Mouse (Mus musculus) limb, embryonic 15.5 days (tissue): ENCODE measurements at regions not wholly inside any gene's neighbourhood (a gene's known extent, or its start where the extent isn't known, plus 50 kb on each side); places are given as distances from the start of the nearest gene placed in this dataset.

ENCODE experiments used
- ATAC-seq: fragments of 200-750 bp; cut with Nextera tagmentation; 2 replicates; pipeline ENCODE4 v1.8.0; 2017; ENCODE audit warnings: low read depth, moderate TSS enrichment; ENCODE audit not compliant: insufficient number of reproducible peaks, low FRiP score, low TSS enrichment
- H3K27ac ChIP-seq: fragments of 300-500 bp; sonication (generic); 2 replicates; pipeline ENCODE4 v1.5.1; 2015; ENCODE audit warnings: moderate library complexity, mild to moderate bottlenecking, inconsistent platforms
- H3K27me3 ChIP-seq: fragments of 300-500 bp; sonication (generic); 2 replicates; pipeline ENCODE4 v1.6.1; 2015; ENCODE audit warnings: inconsistent platforms
- H3K36me3 ChIP-seq: fragments of 300-500 bp; sonication (generic); 2 replicates; pipeline ENCODE4 v1.6.1; 2015; ENCODE audit warnings: inconsistent platforms
- H3K4me1 ChIP-seq: fragments of 300-500 bp; sonication (generic); 2 replicates; pipeline ENCODE4 v1.6.1; 2015; ENCODE audit warnings: inconsistent platforms
- H3K4me2 ChIP-seq: fragments of 300-500 bp; sonication (generic); 2 replicates; pipeline ENCODE4 v1.6.1; 2015; ENCODE audit warnings: mild to moderate bottlenecking, inconsistent platforms
- H3K4me3 ChIP-seq: fragments of 300-500 bp; sonication (generic); 2 replicates; pipeline ENCODE4 v1.5.1; 2015; ENCODE audit warnings: mild to moderate bottlenecking, inconsistent platforms
- H3K9ac ChIP-seq: fragments of 300-500 bp; sonication (generic); 2 replicates; pipeline ENCODE4 v1.6.1; 2015; ENCODE audit warnings: inconsistent platforms
- H3K9me3 ChIP-seq: fragments of 300-500 bp; sonication (generic); 2 replicates; pipeline ENCODE4 v1.6.1; 2016; ENCODE audit warnings: inconsistent platforms
- WGBS: fragments of 180-500 bp; shearing (Covaris S2); methylation state at CpG from one replicate; pipeline ENCODE4 v1.1.7; 2015; 5-methylcytosine and 5-hydroxymethylcytosine counted together

GRCm38 (mm10) chr7:129832830-129833229 lies 241.2 kb downstream of the Wdr11 start:
- Histone ChIP-seq H3K4me2 (no peak overlapping the region), H3K27ac (no peak overlapping the region), H3K4me1 (0 out of 2 replicates have a peak, but pooled peaks cover 3% of the 10 kb centered on the region), H3K27me3 (no peaks in the 10 kb centered on the region), H3K9ac (no peak overlapping the region), H3K36me3 (no peaks in the 10 kb centered on the region), H3K9me3 (no peaks in the 10 kb centered on the region), H3K4me3 (no peak overlapping the region)
- 81% methylated on average over 8 of the region's 8 CpGs for WGBS
- no peak for ATAC-seq

- H3K4me3 ChIP-seq = no peak overlapping the region
- no peak overlapping the region for H3K4me2 ChIP-seq
- 63% methylated on average over 10 of the region's 10 CpGs for WGBS
- ATAC-seq = no peak
- no peaks in the 10 kb centered on the region for H3K9me3 ChIP-seq
- H3K27ac ChIP-seq = no peak overlapping the region
- no peaks in the 10 kb centered on the region for H3K27me3 ChIP-seq
- H3K9ac ChIP-seq = no peak overlapping the region
- H3K4me1 ChIP-seq = 0 out of 2 replicates have a peak, but pooled peaks cover 7% of the 10 kb centered on the region
- no peaks in the 10 kb centered on the region for H3K36me3 ChIP-seq
Observed at GRCm38 (mm10) chr7:129842303-129843122, 250.8 kb downstream of the Wdr11 start.

GRCm38 (mm10) chr7:129847136-129847535 lies 255.5 kb downstream of the Wdr11 start:
- WGBS = 44% methylated on average over 5 of the region's 5 CpGs
- H3K4me2 ChIP-seq = no peak overlapping the region
- no peak overlapping the region for H3K9ac ChIP-seq
- no peaks in the 10 kb centered on the region for H3K36me3 ChIP-seq
- peak overlapping the region; percentile 57; the same call in 1 of the 2 replicates for H3K27ac ChIP-seq
- no peaks in the 10 kb centered on the region for H3K27me3 ChIP-seq
- H3K4me1 ChIP-seq = 0 out of 2 replicates have a peak, but pooled peaks cover 7% of the 10 kb centered on the region
- peak; percentile 71 for ATAC-seq
- no peak overlapping the region for H3K4me3 ChIP-seq
- H3K9me3 ChIP-seq = no peaks in the 10 kb centered on the region

DNA sequence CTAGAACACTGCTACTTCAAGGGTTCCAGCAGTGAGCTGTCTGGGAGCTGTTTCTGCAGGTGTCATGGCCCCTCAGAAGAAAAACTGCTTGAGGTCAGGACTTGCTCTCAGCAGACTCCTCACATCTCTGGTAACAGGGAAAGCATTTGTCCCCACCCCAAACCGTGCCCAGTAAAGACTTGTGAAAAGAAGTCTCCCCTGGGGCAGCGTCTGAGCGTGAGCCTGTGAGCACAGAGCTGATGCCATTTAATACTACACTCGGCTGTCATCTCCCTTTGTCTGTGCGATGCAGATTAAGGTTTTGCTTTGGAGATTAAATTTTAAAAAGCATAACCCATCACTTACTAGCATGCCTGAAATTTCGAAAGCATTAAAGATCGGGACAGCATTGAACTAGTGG lies 261.9 kb downstream of the Wdr11 start:
- Histone ChIP-seq H3K36me3 (no peaks in the 10 kb centered on the region), H3K4me2 (no peak overlapping the region), H3K27ac (peak overlapping the region; percentile 13; the same call in 1 of the 2 replicates), H3K4me1 (no peaks in the 10 kb centered on the region), H3K9me3 (no peaks in the 10 kb centered on the region), H3K4me3 (no peak overlapping the region), H3K9ac (no peak overlapping the region), H3K27me3 (no peaks in the 10 kb centered on the region)
- WGBS = 44% methylated on average over 7 of the region's 7 CpGs
- no peak for ATAC-seq

DNA sequence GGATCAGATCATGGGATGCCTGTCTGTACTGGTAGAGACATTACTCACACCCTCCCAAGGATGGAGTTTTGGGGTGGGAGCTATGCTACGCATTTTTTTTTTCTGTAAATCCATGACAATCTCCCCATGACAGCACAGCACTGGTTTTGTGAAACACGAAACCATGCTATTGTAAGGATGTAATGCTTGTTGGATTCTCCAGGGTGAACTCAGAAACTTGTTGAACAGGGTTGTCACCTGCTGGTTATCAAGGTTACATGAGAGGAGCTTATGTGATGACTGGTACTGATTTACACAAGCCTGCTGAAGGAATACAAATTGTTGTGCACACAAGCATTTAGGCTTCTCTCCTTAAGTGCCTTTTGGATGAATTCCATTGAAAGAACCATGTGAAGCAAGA lies 263.3 kb downstream of the Wdr11 start:
- Histone ChIP-seq H3K4me3 (no peak overlapping the region), H3K36me3 (no peaks in the 10 kb centered on the region), H3K9me3 (no peaks in the 10 kb centered on the region), H3K27ac (no peak overlapping the region), H3K27me3 (no peaks in the 10 kb centered on the region), H3K9ac (no peak overlapping the region), H3K4me1 (0 out of 2 replicates have a peak, but pooled peaks cover 5% of the 10 kb centered on the region), H3K4me2 (no peak overlapping the region)
- ATAC-seq = no peak
- 71% methylated on average over 2 of the region's 2 CpGs for WGBS

- Histone ChIP-seq H3K27ac (no peak overlapping the region), H3K9ac (no peak overlapping the region), H3K4me1 (0 out of 2 replicates have a peak, but pooled peaks cover 5% of the 10 kb centered on the region), H3K36me3 (no peaks in the 10 kb centered on the region), H3K4me2 (no peak overlapping the region), H3K4me3 (no peak overlapping the region), H3K9me3 (no peaks in the 10 kb centered on the region), H3K27me3 (no peaks in the 10 kb centered on the region)
- 25% methylated on average over 1 of the region's 1 CpGs for WGBS
- no peak for ATAC-seq
Observed at GRCm38 (mm10) chr7:129862966-129863365, 271.3 kb downstream of the Wdr11 start.

DNA sequence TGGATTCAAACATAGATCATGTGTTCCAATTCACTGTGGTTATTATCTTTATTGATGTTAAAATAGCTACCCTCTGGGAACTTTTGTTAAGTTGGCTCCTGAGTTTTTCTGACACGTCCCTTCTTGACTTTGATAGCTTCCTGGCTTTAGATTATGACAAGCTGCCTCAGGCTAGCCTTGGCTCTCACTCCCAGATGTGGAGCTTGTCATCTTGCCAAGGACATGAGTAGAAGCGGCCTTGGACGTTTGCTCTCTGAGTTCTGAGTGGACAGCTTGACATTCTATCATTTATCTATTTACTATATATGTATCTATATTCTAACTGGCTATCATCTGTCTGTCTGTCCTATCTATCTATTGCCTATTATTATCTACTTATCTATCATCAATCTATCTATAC lies 273.9 kb downstream of the Wdr11 start:
- no peak overlapping the region for H3K4me3 ChIP-seq
- H3K27me3 ChIP-seq = no peaks in the 10 kb centered on the region
- H3K9ac ChIP-seq = no peak overlapping the region
- no peaks in the 10 kb centered on the region for H3K9me3 ChIP-seq
- 47% methylated on average over 3 of the region's 3 CpGs for WGBS
- no peak overlapping the region for H3K4me2 ChIP-seq
- no peak overlapping the region for H3K27ac ChIP-seq
- no peaks in the 10 kb centered on the region for H3K36me3 ChIP-seq
- ATAC-seq = no peak
- H3K4me1 ChIP-seq = no peaks in the 10 kb centered on the region

DNA sequence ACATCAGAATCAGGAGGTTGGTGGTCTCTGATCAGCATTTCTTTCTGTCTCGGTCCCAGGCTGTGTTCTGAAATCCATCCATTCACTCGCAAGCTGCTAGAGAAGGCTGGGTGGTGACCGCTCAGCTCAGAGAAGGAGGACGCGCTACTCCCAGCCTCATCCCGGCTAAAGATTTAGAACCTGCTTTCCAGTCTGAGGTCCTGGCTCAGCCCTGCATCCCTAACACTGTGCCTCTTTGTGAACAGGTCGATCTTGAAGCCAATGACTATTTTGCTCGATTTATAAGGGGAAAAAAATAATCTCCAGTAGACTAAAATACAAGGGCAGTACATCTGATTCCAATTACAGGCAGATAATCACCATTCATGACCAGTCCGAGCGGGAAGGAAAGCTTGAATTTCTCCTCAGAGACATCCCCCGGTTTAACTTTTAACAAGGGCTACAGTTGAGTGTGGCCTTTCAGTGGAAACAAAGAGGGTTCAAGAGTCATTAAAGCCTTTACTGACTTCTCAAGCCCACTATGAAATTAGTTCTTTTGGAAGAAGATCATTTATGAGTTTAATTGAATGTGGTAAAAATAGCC lies 280.6 kb downstream of the Wdr11 start:
- 47% methylated on average over 11 of the region's 11 CpGs for WGBS

DNA sequence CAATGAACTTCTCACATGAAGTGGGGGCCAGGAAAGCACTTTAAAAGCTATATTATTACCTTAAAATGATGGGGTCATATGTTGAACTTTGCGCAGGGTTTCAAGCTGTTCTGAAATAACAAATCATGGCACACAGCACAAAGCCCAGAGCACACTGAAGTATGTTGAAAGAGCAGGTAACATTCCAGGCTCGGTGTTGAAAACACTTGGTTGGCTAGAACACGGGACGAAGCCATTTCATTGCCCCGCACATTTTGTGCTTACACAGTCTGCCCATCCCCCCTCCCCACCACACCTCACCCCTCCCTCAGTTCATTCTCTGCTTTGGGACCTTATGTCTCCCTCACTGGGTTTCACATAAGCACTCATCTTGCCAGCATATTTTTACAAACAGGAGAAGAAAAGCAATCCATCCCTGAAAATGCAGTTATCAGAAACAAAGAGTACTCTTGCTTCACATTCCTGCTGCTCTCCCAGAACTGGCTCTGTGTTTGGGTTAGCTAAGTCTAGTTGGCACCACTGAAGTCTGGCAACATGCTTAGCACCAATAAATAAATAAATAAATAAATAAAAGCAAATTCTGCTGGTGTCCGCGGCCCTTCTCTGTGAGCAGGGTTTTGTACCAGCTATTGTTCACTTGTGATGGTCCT lies 284.7 kb downstream of the Wdr11 start:
- no peaks in the 10 kb centered on the region for H3K9me3 ChIP-seq
- no peak overlapping the region for H3K9ac ChIP-seq
- H3K27me3 ChIP-seq = no peaks in the 10 kb centered on the region
- no peak for ATAC-seq
- H3K4me1 ChIP-seq = peaks cover 29% of the 10 kb centered on the region
- no peak overlapping the region for H3K4me2 ChIP-seq
- WGBS = 53% methylated on average over 7 of the region's 7 CpGs
- H3K36me3 ChIP-seq = no peaks in the 10 kb centered on the region
- H3K4me3 ChIP-seq = no peak overlapping the region
- peak overlapping the region; percentile 57 for H3K27ac ChIP-seq

More for the DNA sequence above, 280.6 kb downstream of the Wdr11 start:
- H3K27me3 ChIP-seq = no peaks in the 10 kb centered on the region
- peak overlapping the region; percentile 29; the same call in 1 of the 2 replicates for H3K27ac ChIP-seq
- no peak overlapping the region for H3K4me3 ChIP-seq
- H3K4me2 ChIP-seq = no peak overlapping the region
- H3K36me3 ChIP-seq = no peaks in the 10 kb centered on the region
- H3K4me1 ChIP-seq = peaks cover 29% of the 10 kb centered on the region
- ATAC-seq = 0 out of 2 replicates have a peak, but pooled peaks have one; percentile 61
- no peaks in the 10 kb centered on the region for H3K9me3 ChIP-seq
- no peak overlapping the region for H3K9ac ChIP-seq

GRCm38 (mm10) chr7:129876852-129877223 lies 285.2 kb downstream of the Wdr11 start:
- Histone ChIP-seq H3K4me2 (no peak overlapping the region), H3K4me3 (no peak overlapping the region), H3K36me3 (no peaks in the 10 kb centered on the region), H3K9ac (no peak overlapping the region), H3K4me1 (peaks cover 29% of the 10 kb centered on the region), H3K27ac (0 out of 2 replicates have a peak overlapping the region, but pooled peaks have one; percentile 14), H3K27me3 (no peaks in the 10 kb centered on the region), H3K9me3 (no peaks in the 10 kb centered on the region)
- no peak for ATAC-seq

DNA sequence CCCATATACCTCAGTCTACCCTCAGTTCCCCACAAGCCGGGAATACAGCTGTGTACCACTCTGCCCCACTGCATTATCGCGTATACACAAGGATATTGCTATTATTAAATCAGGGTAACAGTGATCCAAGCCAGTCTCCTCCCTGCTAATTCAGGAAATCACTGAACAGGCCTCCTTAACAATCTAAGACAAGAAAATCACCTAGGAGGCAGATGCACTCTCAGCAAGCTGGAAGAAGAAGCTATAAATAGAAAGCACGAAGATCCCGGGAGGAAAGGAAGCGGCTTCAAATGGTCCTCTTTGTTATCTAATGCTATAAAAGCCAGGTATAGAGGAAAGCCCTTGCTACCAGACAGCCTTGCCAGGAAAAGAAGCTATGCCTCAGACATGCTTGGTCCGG lies 304.6 kb downstream of the Wdr11 start:
- ATAC-seq = no peak
- WGBS = 77% methylated on average over 7 of the region's 7 CpGs
- H3K4me2 ChIP-seq = no peak overlapping the region

GRCm38 (mm10) chr7:129897511-129897910 lies 305.8 kb downstream of the Wdr11 start:
- WGBS = 76% methylated on average over 3 of the region's 3 CpGs
- H3K36me3 ChIP-seq = no peaks in the 10 kb centered on the region
- no peak overlapping the region for H3K4me2 ChIP-seq
- H3K9me3 ChIP-seq = no peaks in the 10 kb centered on the region
- no peak overlapping the region for H3K4me3 ChIP-seq
- no peak overlapping the region for H3K27ac ChIP-seq
- ATAC-seq = no peak
- no peaks in the 10 kb centered on the region for H3K27me3 ChIP-seq
- no peak overlapping the region for H3K9ac ChIP-seq
- peaks cover 12% of the 10 kb centered on the region for H3K4me1 ChIP-seq

More for the DNA sequence above, 304.6 kb downstream of the Wdr11 start:
- no peaks in the 10 kb centered on the region for H3K9me3 ChIP-seq
- H3K27ac ChIP-seq = no peak overlapping the region
- H3K9ac ChIP-seq = no peak overlapping the region
- H3K4me3 ChIP-seq = no peak overlapping the region
- no peaks in the 10 kb centered on the region for H3K27me3 ChIP-seq
- H3K4me1 ChIP-seq = peaks cover 12% of the 10 kb centered on the region
- H3K36me3 ChIP-seq = no peaks in the 10 kb centered on the region
